Mouse (Mus musculus): ENCODE results near the gene Prex1. TPM values are rescaled to one million over a fixed set of nuclear protein-coding genes. Genes with fewer than 3 reads are reported as not detected.

The Prex1 gene
- total and polyA plus RNA-seq, 3 experiments, result 5.5 to 19.5 (median 18.5) TPM

- Histone ChIP-seq H3K27me3 (replicated peaks) (no peaks in the 10 kb centered on the region), H3K9me3 (replicated peaks; ENCODE audit: low read length) (no peaks in the 10 kb centered on the region), H3K4me1 (ENCODE audit: control insufficient read depth in 1 of 2, insufficient read depth in 2 of 2) (peaks cover 26 to 41% of the 10 kb centered on the region in 2 experiments), H3K36me3 (replicated peaks in 1 of 2; ENCODE audit: control insufficient read depth in 1 of 2, insufficient read depth in 1 of 2, low read length in 1 of 2) (no peaks in the 10 kb centered on the region), H3K27ac (ENCODE audit: insufficient read depth, low read depth) (no peak overlapping the region), H3K9ac (ENCODE audit: insufficient read depth, low read depth) (no peak overlapping the region), H3K4me2 (ENCODE audit: insufficient read depth, low read depth, poor library complexity, severe bottlenecking) (no peak overlapping the region), H3K4me3 (replicated peaks in 1 of 3; ENCODE audit: low read depth in 2 of 3, low read length in 2 of 3, poor library complexity in 1 of 3) (no peak overlapping the region), H3K79me2 (replicated peaks; ENCODE audit: control insufficient read depth, extremely low read depth, insufficient read depth, poor library complexity, severe bottlenecking) (no peaks in the 10 kb centered on the region)
- in situ Hi-C loops (cut with MboI; ENCODE audit: low pct_ligation_motif_present, low pct_unique_long_range_greater_than_20kb, low sequenced_read_pairs), result no loop called here
- TF ChIP-seq ELF1 (IDR thresholded peaks at IDR 0.05; ENCODE audit: low read depth, low read length), result no peak
- no peak for TF ChIP-seq HCFC1 (IDR thresholded peaks at IDR 0.05; ENCODE audit: low read depth, low read length)
- no peak for TF ChIP-seq CTCF (conservative IDR thresholded peaks at IDR 0.05 in 1 of 2, IDR thresholded peaks at IDR 0.05 in 1 of 2; ENCODE audit: low read depth in 2 of 2, low read length in 2 of 2)
- TF ChIP-seq TCF12 (IDR thresholded peaks at IDR 0.05; ENCODE audit: low read depth, low read length), result no peak
- TF ChIP-seq RCOR1 (conservative IDR thresholded peaks at IDR 0.05; ENCODE audit: low read depth, low read length), result no peak
- no peak for TF ChIP-seq CHD1 (IDR thresholded peaks at IDR 0.05; ENCODE audit: low read depth, low read length)
- TF ChIP-seq ZNF384 (IDR thresholded peaks at IDR 0.05; ENCODE audit: low read depth, low read length), result no peak
- TF ChIP-seq NRF1 (IDR thresholded peaks at IDR 0.05; ENCODE audit: low read depth, low read length), result no peak
- TF ChIP-seq MYC (IDR thresholded peaks at IDR 0.05; ENCODE audit: low read depth, low read length), result no peak
- no peak for TF ChIP-seq NELFE (IDR thresholded peaks at IDR 0.05; ENCODE audit: low read depth, low read length)
- no peak for TF ChIP-seq JUND (conservative IDR thresholded peaks at IDR 0.05; ENCODE audit: low read depth, low read length)
- TF ChIP-seq KAT2A (IDR thresholded peaks at IDR 0.05; ENCODE audit: insufficient replicate concordance, low read length), result no peak
- dilution Hi-C loops (cut with MboI; ENCODE audit: extremely low pct_ligation_motif_present, extremely low pct_unique_long_range_greater_than_20kb, low sequenced_read_pairs), result no loop called here
- DNase-seq (ENCODE audit: extremely low read depth), result no peak
Measured at GRCm38 (mm10) chr2:166727790-166728189, 14.2 kb upstream of the Prex1 start.

- Histone ChIP-seq H3K4me1 (ENCODE audit: control insufficient read depth in 1 of 2, insufficient read depth in 2 of 2) (peaks cover 19 to 32% of the 10 kb centered on the region in 2 experiments), H3K4me2 (ENCODE audit: insufficient read depth, low read depth, poor library complexity, severe bottlenecking) (no peak overlapping the region), H3K27me3 (replicated peaks) (no peaks in the 10 kb centered on the region), H3K9me3 (replicated peaks; ENCODE audit: low read length) (no peaks in the 10 kb centered on the region), H3K27ac (ENCODE audit: insufficient read depth, low read depth) (no peak overlapping the region), H3K36me3 (replicated peaks in 1 of 2; ENCODE audit: control insufficient read depth in 1 of 2, insufficient read depth in 1 of 2, low read length in 1 of 2) (no peaks in the 10 kb centered on the region), H3K9ac (ENCODE audit: insufficient read depth, low read depth) (no peak overlapping the region), H3K79me2 (replicated peaks; ENCODE audit: control insufficient read depth, extremely low read depth, insufficient read depth, poor library complexity, severe bottlenecking) (no peaks in the 10 kb centered on the region), H3K4me3 (replicated peaks in 1 of 3; ENCODE audit: low read depth in 2 of 3, low read length in 2 of 3, poor library complexity in 1 of 3) (no peak overlapping the region)
- TF ChIP-seq GABPA (IDR thresholded peaks at IDR 0.05; ENCODE audit: insufficient replicate concordance, low read depth, low read length) (no peak), NELFE (IDR thresholded peaks at IDR 0.05; ENCODE audit: low read depth, low read length) (no peak), RCOR1 (conservative IDR thresholded peaks at IDR 0.05; ENCODE audit: low read depth, low read length) (no peak), CTCF (conservative IDR thresholded peaks at IDR 0.05 in 1 of 2, IDR thresholded peaks at IDR 0.05 in 1 of 2; ENCODE audit: low read depth in 2 of 2, low read length in 2 of 2) (no peak), USF2 (conservative IDR thresholded peaks at IDR 0.05; ENCODE audit: low read depth, low read length) (no peak), TCF12 (IDR thresholded peaks at IDR 0.05; ENCODE audit: low read depth, low read length) (no peak), PAX5 (IDR thresholded peaks at IDR 0.05; ENCODE audit: low read length) (no peak), ETS1 (conservative IDR thresholded peaks at IDR 0.05; ENCODE audit: low read depth, low read length) (no peak), ZC3H11A (IDR thresholded peaks at IDR 0.05; ENCODE audit: low read depth, low read length) (no peak), POLR2A (IDR thresholded peaks at IDR 0.05; ENCODE audit: low read depth, low read length) (no peak), NRF1 (IDR thresholded peaks at IDR 0.05; ENCODE audit: low read depth, low read length) (no peak), JUN (IDR thresholded peaks at IDR 0.05; ENCODE audit: insufficient read depth, low read depth, low read length) (no peak), HCFC1 (IDR thresholded peaks at IDR 0.05; ENCODE audit: low read depth, low read length) (no peak), CHD2 (IDR thresholded peaks at IDR 0.05; ENCODE audit: low read length) (no peak), ELF1 (IDR thresholded peaks at IDR 0.05; ENCODE audit: low read depth, low read length) (no peak), SMC3 (IDR thresholded peaks at IDR 0.05; ENCODE audit: low read depth, low read length) (no peak)
- in situ Hi-C loops (cut with MboI; ENCODE audit: low pct_ligation_motif_present, low pct_unique_long_range_greater_than_20kb, low sequenced_read_pairs) (no loop called here), dilution Hi-C loops (cut with MboI; ENCODE audit: extremely low pct_ligation_motif_present, extremely low pct_unique_long_range_greater_than_20kb, low sequenced_read_pairs) (no loop called here)
- no peak for DNase-seq (ENCODE audit: extremely low read depth)
Measured at GRCm38 (mm10) chr2:166726891-166727290, 13.3 kb upstream of the Prex1 start.
